Mouse (Mus musculus): ENCODE data around the gene Smo.
A peak's percentile ranks its signal among the peaks of the same experiment; 100 is the strongest.

Gene Smo

DNA sequence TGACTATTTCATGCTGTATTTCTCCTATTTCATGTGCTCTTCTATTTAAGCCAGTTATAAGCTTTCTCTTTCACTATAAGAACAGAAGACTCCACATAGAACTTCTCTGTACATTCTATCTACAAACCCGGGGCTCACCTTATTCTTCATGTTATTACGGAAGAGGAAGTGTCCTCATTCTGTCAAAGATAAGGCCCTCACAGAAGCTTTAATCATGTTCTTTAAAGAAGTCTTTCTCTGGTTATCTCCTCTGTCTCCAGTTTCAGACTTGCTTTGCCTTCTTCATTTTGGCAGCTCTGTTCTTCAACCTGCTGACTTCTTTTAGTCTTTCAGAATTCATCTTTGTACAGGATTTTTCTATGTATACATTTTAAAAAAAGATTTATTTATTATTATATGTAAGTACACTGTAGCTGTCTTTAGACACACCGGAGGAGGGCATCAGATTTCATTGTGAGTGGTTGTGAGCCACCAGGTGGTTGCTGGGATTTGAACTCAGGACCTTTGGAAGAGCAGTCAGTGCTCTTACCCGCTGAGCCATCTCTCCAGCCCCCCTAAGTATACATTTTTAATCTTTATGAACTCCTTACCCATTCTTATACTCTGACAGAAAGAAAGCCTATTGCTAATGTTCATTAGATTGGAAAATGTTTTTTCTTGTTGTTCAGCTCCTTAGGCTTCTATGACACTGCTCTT is 41.4 kb downstream of the Smo start:
- peak; percentile 50 for DNase-seq

DNA sequence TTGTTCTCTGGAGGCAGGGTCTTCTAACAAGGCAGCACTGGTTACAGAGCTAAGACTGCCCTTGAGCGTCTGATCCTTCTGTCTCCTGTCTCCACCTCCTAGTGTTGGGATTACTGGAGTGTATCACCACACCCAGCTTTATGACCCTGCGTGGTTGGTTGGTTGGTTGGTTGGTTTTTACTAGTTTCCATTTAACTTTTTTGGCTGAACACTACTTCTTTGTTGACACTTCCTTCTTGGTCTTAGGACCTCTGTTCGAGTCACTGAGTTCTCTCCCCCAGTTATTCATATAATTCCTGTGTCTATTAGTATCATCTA is 41.9 kb downstream of the Smo start:
- DNase-seq, result no peak

- no peak for DNase-seq
Observed at GRCm38 (mm10) chr6:29780082-29780481, 44.8 kb downstream of the Smo start.

GRCm38 (mm10) chr6:29780571-29780970 is 45.3 kb downstream of the Smo start:
- no peak for DNase-seq

DNA sequence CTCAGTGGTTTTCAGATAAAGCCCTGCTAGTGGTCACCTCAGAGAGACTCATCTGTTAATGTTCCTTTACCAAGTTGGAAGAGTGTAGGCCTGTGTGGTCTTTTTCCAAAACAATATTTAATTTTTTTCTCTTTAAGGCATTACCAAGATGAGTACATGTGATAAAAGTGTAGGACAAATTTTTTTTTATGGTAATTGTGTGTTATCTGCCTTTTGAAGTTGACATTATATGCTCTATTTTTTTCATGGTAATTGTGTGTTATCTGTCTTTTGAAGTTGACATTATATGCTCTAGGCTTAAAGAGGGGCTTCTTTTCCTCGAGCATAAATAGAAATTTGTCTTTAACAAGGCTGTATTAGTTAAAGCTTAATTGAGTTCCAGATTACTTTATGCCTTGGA is 46.9 kb downstream of the Smo start:
- no peak for DNase-seq

DNA sequence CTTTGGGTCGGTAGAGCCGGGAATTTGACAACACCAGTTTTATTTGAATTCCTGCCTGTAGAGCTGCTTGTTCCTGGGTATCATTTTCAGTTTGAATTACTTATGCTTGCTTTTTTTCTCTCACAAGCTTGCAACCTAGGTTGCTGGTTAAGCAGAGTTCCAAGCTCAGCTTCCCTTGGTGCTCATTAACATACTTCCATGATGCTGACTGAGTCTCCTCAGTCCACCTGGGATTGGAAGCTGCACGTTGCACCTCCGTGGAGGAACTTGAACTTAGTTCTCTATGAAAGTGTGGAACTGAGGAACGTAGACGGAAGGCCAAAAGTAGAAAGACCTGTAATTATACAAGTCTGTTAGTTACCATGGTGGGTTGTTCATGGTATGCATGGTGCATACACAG is 48.7 kb downstream of the Smo start:
- no peak for DNase-seq

DNA sequence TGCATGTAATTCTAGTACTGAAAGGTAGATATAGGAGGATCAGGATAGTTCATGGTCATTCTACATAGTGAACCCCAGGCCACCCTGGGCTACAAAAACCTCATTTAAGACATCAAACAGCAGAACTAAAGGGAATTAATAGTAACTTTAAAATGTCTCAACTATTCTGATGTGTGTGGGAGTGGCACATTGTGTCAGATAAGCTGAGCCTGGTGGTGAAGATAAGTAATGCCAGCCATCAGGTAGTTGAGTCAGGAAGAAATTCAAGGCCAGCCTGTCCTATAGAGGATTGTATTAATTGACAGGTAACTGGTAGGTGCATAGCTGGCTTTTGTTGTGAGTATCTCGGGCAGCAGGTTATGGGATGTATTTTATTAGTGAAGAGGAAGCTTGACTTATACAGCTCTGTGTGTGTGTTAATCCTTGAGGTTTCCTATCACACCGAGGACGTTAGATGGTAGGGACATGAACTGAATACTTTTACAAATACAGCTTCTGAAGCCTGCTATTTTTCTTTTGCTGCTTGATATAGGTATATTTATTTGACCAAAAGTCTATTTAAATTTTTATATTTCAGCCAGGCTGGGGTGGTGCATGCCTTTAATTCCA is 49.2 kb downstream of the Smo start:
- no peak for DNase-seq

DNA sequence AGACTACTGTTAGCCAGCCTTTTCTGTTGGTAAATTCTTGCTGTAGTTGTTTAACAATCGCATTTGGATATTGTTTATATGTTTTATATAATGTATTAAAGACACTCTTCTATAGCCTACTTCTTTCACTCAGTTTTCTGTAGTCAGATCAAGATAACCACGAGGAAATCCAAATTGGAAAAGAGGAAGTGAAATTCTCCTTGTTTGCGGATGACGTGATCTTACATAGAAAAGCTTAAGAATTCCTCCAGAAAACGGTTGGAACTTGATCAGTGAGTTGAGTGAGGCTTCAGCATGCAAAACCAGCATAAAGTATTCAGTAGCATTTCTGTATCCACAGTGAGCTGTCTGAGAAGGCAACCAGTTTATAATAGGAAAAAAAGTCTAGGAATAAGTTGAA is 50.5 kb downstream of the Smo start:
- no peak for DNase-seq

- DNase-seq, result no peak
Observed at GRCm38 (mm10) chr6:29788779-29789350, 53.6 kb downstream of the Smo start.

DNA sequence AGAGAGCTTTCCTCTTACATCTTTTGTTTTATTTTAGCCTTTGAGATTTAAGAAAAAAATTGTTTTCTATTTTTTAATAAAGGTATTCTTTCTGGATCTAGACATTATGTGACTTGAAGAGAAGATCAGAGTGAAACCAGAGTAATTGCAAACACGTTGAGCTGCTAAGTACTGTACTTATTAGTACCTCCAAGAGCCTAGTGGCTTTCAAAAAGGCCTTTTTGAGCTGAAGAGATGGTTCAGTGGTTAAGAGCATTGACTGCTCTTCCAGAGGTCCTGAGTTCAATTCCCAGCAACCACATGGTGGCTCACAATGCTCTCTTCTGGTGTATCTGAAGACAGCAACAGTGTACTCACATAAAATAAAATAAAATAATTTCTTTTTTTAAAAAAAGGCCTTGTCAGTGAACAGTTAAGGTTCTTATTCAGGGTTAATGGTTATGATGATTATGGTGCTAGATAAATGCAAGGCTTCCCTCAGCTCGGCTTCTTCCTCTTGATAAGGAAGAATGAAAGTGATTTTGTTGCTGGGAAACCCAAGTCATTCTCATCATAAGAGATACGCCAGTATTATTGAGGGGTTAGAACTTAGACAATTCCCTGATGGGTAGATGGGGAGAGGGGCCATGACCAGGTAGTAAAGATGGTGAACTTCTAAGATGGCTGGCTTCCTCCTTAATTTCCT is 54.9 kb downstream of the Smo start:
- DNase-seq, result no peak

- no peak for DNase-seq
Observed at GRCm38 (mm10) chr6:29793520-29793919, 58.2 kb downstream of the Smo start.

GRCm38 (mm10) chr6:29794582-29794981 is 59.3 kb downstream of the Smo start:
- peak; percentile 90 for DNase-seq

GRCm38 (mm10) chr6:29802979-29803378 is 67.7 kb downstream of the Smo start:
- no peak for DNase-seq

DNA sequence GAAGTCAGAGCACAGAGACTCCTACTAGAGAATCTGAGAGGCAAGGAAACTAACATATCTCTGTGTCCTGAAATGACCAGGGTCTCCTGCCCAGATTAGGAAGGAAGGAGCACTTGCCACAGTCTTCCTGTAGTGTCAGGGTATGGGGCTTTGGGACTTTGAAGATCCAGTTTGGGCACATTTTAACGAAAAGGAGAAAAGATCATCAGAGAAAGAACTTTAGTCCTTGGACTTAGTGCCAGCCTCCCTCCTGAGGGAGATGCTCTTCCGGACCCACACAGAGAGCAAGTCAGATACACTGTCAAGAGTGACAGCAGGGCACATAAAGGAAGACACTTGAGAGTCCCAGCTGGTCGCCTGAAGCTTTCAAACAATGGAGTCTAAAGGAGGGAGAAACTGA is 68.7 kb downstream of the Smo start:
- no peak for DNase-seq

GRCm38 (mm10) chr6:29805381-29805780 is 70.1 kb downstream of the Smo start:
- DNase-seq, result no peak
